Mouse (Mus musculus) heart, adult 8-10 months (tissue): Measurements from ENCODE around the gene Adamts12. TPM values are rescaled to one million over a fixed set of nuclear protein-coding genes. Genes with fewer than 3 reads are reported as not detected.

Source experiments
- DNase-seq: peaks from one replicate; pipeline ENCODE4 v3.0.0; 2022; ENCODE audit warnings: low spot score
- total RNA-seq, 4 experiments: library from RNA; stranded (reverse); gene quantifications; 2 replicates each; pipeline ENCODE4 v1.2.4; 2022

Gene Adamts12
- 1 to 10 TPM; 1.1 to 1.4 (median 1.2) TPM for total RNA-seq

DNA sequence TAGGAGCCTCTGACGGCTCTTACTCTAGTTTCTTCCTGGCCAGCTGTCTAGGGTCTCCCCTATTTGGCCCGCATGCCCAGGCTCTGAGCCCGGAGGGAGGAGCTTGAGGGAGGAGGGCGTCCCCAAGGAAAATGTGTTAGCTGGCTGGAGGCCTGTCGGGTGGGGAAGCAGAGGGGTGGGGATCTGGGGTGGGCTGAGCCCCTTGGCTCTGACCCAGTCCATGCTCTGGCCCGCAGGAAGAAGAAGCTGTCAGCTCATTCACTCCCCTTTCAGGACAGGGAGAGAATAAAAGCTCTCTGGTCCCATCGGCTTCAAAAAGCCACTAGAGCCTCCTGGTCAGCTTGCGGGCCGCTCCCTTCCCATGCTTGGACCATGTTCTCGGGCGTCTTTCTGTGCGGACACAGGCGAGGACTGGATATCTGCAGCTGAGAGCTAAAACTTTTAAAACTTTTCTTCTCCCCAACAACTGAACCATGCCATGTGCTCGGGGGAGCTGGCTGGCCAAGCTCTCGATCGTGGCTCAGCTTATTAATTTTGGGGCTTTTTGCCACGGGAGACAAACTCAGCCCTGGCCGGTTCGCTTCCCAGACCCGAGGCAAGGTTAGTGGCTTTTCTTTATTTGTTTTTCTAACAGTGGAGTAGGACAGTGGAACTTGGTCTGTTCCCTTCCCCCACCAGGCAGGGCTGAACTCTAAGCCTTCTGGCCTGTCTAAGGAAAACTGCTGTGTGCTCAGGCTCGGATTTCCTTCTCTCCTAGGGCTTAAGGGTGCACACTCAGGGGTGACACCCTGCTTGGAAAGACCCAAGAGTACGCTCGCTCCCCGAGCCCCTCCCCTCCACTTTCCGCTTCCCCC is at the start of gene Adamts12:
TSS of gene Adamts12 (plus strand) at position 233 of the 854 bp plus-strand sequence.
- DNase-seq: peak; percentile 80

GRCm38 (mm10) chr15:11014931-11015330 is 49.7 kb upstream of the Adamts12 start:
- no peak for DNase-seq

GRCm38 (mm10) chr15:11026801-11027561 is 37.6 kb upstream of the Adamts12 start:
- DNase-seq: no peak

DNA sequence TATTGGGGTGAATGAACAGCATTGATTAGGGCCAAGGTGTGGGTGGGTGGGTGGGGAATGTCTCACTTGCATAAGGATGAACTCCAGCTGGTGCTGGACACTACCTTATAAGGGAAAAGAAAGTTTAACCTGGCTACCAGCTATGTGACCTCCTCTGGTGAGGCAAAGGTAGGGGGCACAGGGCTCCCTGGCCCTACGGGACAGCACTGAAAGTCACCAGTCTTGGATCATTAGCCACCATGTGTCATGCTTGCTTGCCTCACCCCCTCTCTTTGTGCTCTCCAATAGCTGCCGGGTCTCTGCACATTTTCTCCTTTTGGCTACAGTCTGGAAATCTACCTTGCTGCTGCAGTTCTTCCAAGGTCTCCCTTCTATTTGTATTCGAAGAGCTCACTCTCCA is 34.4 kb upstream of the Adamts12 start:
- DNase-seq: no peak

GRCm38 (mm10) chr15:11035947-11036474 is 28.6 kb upstream of the Adamts12 start:
- DNase-seq: no peak

DNA sequence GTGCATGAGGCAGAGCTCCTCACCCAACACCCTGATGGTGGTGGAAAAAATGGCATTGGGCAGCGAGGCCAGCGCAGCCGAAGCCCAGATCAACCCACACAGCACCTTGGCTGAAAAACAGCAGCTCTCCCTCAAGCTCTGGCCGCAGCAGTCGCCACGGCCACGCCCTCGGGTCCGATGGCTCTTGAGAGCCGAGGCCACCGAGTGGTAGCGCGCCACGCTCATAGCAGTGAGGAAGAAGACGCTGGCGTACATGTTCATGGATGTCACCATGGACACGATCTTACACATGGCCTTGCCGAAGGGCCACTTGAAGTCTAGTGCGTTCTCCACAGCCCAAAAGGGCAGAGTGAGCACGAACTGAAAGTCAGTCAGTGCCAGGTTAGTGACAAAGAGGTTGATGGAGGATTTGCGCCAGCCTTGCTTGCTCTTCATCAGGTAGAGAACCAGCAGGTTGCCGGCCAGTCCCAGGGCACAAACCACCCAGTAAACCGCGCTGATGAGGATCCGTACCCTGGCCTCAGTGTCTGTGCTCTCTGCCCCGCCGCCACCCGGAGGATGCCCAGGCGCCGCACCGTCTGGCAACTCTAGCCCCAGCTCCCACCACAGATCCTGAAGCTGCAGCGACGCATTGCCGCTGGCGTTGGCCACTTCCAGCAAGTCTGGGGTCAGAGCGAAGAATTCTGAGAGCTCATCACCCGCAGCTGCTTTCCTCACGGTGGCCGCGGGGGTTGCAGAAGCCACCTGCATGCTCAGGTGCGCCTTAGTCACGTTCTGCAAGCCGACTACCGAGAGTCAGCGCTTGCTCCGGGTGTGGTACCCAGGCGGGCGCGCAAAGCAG is 27.8 kb upstream of the Adamts12 start:
- no peak for DNase-seq

DNA sequence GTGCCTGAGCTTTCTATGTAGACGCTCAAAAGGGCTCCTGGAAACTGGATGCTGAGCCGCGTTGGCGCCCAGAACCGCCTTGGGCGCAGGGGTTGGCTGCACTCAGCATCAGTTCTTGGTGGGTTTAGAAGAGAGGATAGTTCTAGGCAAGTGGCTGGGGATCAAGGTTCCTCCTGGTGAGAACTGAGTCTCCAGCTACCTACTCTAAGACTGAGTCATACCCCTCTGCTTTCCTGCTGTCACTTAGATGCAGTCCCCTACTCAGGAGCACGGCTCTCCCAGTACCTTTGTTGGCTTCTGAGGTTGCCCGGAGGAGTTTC is 27.3 kb upstream of the Adamts12 start:
- no peak for DNase-seq

DNA sequence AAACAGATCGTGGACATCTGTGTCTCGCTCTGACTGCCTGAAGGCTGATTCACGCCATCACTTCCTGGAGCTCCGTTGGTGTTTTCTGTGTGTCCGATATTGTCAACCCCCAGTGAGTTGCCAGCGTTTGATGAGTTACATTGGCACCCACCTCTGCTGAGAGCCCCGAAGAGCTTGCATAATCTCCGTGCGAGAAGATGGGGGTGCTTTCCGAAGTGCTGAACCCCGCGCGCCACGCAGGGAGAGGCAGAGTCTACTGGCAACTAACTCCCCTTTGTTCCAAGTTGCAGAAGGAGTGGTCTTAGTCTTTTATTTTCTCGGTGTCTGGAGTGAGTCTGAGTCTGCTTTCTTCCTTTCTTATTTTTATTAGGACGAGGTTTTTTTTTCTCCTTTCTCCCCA is 26.9 kb upstream of the Adamts12 start, which contains the start of gene Rxfp3:
TSS of gene Rxfp3 (minus strand) at position 281 of the 400 bp plus-strand sequence.
- DNase-seq: no peak

DNA sequence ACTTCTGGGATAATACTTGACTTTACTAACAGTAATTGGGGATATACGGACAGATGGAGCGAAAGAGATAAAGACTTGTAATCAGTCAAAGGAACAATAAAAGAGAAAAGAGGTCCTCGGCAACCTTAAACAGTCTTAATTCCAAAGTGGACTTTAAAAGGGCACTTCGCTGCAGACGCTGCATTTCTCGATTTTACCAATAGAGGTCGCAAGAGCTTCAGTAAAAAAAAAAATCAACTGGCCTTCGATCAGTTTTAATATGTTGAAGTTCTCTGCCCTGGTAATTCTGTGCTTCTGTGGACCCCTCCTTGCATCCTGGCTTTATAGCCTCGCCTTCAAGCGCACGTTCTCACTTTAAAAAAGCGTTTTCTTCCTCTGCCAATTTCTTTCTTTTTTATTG is 26.1 kb upstream of the Adamts12 start:
- peak; percentile 44 for DNase-seq

DNA sequence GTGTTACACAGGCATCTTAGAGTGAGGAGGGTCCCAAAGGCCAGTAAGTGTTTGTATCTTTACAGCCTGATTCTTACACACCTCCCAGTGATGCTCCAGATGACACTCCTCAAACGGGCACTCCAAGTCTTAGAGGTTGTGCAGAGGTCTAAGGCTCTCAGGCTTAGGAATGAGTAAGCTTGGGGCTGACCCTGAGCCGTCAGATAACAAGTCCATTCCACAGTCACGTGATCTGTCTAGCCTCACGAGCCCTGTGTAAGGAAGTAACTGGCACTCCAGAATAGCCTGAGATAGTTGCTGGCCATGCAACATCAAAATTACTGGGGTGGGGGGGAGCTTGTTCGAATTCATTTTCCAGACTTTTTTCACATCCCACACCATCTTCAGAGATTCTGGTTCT is 24.5 kb upstream of the Adamts12 start:
- DNase-seq: no peak

DNA sequence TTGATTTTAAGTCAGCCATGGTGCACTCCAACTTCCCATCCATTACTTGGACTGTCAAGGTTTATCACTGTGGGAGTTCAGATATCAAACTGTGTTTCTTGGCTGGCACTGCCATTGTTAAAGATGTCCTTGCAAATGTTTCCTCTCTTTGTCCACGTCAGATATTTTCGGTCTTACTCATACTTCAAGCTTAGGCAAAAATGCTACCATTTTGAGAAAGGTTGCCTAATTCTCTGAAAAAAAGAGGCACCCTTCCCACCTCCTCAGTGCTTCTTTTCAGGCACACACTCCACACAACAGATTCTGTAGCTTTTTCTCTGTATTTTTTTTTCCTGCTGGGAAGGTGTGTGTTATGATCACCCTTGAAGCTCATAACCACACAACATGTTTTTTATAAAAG is 23.4 kb upstream of the Adamts12 start:
- no peak for DNase-seq

- DNase-seq: no peak
These were observed 21.8 kb upstream of the Adamts12 start for GRCm38 (mm10) chr15:11042828-11043227.

GRCm38 (mm10) chr15:11053678-11054439 is 10.7 kb upstream of the Adamts12 start:
- DNase-seq: no peak

GRCm38 (mm10) chr15:11054440-11055080 is 10.0 kb upstream of the Adamts12 start:
- DNase-seq: no peak

- DNase-seq: no peak
These were observed 1.7 kb upstream of the Adamts12 start for GRCm38 (mm10) chr15:11062903-11063302.

GRCm38 (mm10) chr15:11064160-11064557 is 431 bp upstream of the Adamts12 start:
- DNase-seq: peak; percentile 48

GRCm38 (mm10) chr15:11065528-11066171 is 1.1 kb downstream of the Adamts12 start:
- peak; percentile 13 for DNase-seq

DNA sequence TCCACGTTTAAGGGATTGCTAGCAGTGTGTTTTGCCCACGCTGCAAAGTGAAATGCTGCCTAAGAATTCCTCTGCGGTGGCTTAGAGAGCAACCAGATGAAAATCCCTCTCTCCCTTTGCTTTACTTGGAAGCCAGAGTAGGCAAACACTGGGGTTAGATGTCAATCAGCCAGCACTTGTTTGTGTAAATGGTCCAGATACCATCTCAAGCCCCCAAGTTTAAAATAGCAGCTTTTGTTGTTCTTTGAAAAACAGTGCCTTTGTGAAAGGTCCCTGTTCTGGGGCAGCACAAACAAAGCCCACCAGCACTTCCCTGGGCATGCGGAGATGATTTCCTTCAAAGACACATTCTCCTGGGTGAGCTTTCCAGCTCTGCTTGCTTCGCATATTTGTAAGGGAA is 1.7 kb downstream of the Adamts12 start:
- DNase-seq: no peak

- DNase-seq: no peak
These were observed 3.3 kb downstream of the Adamts12 start for GRCm38 (mm10) chr15:11067891-11068290.
